Mouse (Mus musculus) T-helper 2 cell (primary cell): ENCODE data around the gene Rtn4rl2.

ENCODE experiments used
- in situ Hi-C: fragments of 300-600 bp; cut with MboI, MseI; formaldehyde crosslinking; loops from one replicate; pipeline ENCODE4 v1.15.1; 2025; ENCODE audit warnings: high pct_unique_total_duplicates

Gene Rtn4rl2

DNA sequence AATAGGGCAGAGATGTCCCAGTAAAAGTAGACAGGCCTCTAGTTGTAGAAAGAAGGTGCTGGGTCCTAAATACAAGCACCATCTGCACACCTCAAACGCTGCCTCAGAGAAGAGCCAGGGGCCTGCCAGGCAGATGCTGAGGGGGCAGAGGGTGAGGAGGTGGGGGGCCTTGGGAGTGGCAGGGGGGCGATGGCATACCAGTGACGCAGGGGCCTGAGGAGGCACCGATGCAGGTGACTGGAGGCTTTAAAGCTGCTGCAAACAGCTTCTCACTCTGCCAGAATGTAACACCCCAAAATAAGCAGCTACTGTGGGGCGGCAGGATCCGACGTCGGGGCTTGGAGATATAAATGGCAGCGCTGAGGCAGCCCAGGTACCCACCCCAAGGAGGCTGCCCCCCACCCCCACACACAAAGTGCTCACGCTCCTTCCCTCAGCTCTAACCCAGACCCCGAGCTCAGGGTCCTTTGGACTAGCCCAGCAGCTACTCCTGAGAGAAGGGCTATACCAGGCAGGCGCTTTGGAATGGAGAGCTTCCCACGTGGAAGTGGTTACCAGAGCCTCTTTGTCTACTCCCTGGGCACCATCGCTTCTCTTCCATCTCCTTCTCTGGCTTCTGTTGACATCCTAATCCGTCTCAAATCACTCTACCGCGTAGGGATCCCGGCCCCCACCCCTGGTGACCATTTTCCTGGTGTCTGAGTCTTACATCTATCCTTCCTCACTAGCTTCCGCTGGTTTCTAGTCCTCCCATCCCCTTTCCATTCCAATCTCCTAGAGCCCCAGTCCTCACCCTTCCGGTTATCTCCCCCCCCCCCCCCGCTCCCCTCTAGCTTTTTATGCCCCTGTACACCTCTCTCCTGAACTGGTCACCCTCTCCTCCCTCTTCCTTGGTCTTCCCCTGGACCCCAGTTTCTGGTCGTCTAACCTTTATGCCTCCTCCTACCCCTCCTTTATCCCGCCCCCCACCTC is 1.1 kb downstream of the Rtn4rl2 start:
- in situ Hi-C loops = loop anchor here (10.0 kb wide), 1 partner anchor 51 kb away; the partner anchor contains the start of gene Slc43a1

DNA sequence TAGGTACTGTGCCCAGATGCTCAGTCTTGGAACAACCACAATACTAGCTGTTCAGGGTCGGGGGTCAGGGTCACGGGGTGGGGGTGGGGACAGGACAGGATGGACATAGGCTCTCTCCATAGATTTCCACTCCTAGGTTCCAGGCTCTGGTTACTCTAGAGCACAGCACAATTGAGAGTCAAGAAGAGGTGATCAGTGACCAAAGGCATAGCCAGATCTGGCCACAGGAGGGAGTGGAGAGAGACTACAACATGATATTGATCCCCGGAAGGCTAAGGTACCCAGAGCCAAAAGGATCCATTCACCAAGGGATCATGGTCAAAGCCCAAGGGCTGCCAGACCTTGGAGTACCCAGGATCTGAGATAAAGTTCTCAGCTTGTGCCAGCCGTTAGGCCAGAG is 1.9 kb downstream of the Rtn4rl2 start:
- in situ Hi-C loops = loop anchor here (10.0 kb wide), 1 partner anchor 50 kb away; the partner anchor contains the start of gene Slc43a1

DNA sequence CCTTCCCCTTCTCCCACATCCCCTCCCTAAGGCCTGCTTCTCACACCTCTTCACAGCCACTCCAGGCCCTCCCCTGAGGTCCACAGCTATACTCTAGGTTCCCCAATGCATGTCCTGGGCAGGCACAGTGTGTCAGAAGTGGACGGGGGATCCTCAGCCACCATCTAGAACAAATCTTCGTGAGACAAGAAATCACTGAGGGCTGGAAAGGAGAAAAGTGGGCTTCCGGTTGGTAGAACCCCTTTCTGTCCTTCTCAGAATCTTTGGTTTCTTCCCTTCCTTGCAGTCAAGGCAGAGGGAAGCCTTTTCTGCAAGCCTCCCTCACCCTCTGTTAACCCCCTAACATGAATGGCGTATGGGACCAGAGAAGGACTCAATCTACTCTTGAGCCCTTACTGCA is 2.6 kb downstream of the Rtn4rl2 start:
- in situ Hi-C loops = loop anchor here (10.0 kb wide), 1 partner anchor 49 kb away; the partner anchor contains the start of gene Slc43a1

DNA sequence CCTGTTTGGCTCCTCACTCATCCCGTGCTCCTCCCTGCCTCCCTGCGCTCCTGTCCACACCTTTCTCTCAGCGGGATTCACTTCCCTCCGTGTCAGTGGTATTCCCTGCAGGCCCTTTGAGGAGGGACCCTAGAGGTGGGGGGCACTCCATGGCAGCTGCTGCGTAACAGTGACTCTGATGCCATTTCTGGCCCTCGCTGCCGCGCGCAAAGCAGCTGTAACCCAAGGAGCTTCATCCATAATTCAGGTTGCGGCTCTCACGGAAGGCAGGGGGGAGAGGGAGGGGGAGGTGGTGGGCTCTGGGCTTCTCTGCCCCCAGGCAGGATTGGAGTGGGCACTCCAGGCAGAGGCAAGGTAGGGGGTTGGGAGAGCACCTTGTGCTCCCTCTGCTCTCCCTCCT is 3.0 kb downstream of the Rtn4rl2 start:
- in situ Hi-C loops = loop anchor here (10.0 kb wide), 1 partner anchor 49 kb away; the partner anchor contains the start of gene Slc43a1

DNA sequence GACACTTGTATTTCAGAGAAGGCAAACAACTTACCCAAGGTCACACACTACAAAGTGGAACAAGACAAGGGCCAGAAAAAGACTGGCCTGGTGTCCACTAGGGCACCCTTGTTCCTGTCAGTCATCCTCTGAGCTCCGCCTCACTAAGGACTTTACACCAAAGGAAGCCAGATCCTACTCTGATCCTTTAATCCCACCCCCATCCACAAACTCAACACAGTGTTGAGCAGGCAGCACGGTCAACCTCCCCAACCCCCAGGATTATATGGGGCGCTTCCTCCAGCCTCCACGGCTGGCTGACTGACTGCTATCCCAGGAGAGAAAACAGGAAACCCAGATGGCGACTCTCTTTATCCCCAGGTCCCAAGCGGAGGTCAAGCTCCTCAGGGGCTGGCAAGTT is 3.4 kb downstream of the Rtn4rl2 start:
- in situ Hi-C loops = loop anchor here (10.0 kb wide), 1 partner anchor 48 kb away; the partner anchor contains the start of gene Slc43a1

DNA sequence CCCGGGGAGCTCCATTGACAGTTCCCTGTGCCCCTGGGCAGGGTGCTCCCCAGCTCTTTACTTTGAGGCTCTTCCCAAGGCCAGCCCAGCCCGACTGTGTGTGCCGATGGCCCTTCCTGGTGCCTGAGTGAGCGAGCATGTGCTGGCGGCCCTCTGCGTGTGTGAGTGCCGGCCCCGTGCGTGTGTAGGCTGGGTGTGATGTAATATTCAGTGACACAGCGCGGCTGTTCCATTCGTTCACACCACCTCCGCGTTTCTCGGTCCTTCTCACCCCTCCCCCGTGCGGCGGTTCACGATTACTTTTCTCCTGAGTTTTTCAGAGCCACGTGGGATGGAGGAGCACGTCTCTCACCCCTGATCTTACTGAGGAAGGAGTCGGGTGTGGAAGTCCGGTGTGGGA is 3.9 kb downstream of the Rtn4rl2 start:
- in situ Hi-C loops = loop anchor here (10.0 kb wide), 1 partner anchor 48 kb away; the partner anchor contains the start of gene Slc43a1

DNA sequence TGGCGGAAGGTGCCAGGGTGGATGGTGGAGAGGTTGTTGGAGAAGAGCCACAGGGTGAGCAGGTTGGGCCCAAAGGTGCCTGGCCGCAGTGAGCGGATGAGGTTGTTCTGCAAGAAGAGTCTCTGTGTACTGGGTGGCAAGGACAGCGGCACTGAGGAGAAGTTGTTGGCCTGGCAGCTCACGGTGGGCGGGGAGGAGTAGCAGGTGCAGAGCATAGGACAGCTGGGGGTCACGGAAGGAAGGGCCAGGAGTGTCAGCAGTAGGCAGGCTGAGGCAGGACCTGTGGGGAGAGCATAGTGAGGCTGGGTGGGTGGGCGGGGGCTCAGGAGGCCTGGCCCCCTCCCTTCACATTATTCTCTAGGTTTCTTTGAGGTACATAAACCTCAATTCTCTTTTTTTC is 5.9 kb downstream of the Rtn4rl2 start:
- in situ Hi-C loops = loop anchor here (10.0 kb wide), 1 partner anchor 46 kb away; the partner anchor contains the start of gene Slc43a1

DNA sequence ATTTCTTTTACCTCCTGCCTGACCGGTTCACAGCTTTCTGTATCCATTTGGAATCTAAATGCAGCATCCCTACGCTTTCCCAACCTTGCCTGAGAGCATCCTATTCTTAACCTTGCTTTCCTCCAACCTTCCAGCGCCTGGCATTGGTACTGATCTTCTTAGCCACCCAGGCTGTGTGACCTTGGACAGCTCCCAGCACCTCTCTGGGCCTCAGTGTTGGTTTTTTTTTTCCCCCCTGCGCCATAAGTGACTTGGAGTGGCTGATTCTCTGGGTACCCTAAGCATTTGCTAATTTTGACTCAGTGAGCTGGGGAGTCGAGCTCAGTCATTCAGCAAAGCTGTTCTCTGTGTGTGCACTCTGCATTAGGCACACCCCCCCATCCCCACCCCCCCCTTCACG is 10.7 kb downstream of the Rtn4rl2 start:
- in situ Hi-C loops = loop anchor here (10.0 kb wide), 1 partner anchor 149 kb away; no protein-coding TSS in a partner anchor

DNA sequence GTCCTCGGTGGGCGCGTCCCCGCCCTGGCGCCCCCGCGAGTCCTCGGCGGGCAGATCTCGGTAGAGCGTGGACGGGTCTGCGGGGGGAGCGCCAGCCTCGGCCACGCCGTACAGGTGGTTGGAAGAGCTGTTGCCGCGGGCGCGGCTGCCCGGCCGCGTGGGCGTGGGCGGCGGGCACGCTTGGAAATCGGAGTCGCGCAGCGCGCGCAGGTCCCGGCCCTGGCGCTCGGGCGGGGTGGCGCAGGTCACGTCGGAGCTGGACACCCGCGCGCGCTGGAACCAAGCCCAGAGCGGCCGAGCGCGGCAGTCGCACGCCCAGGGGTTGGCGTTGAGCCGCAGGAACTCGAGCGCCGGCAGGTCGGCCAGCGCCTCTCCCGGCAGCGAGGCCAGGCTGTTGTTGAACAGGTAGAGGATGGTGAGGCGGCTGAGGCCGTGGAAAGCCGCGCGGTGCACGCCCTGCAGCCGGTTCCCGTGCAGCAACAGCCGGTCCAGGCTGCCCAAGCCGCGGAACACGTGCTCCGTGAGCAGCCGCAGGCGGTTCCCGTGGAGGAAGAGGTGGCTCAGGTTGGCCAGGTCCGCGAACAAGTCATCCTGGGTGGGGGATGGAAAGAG is 14.3 kb downstream of the Rtn4rl2 start:
- in situ Hi-C loops = loop anchor here (10.0 kb wide), 1 partner anchor 153 kb away; no protein-coding TSS in a partner anchor

DNA sequence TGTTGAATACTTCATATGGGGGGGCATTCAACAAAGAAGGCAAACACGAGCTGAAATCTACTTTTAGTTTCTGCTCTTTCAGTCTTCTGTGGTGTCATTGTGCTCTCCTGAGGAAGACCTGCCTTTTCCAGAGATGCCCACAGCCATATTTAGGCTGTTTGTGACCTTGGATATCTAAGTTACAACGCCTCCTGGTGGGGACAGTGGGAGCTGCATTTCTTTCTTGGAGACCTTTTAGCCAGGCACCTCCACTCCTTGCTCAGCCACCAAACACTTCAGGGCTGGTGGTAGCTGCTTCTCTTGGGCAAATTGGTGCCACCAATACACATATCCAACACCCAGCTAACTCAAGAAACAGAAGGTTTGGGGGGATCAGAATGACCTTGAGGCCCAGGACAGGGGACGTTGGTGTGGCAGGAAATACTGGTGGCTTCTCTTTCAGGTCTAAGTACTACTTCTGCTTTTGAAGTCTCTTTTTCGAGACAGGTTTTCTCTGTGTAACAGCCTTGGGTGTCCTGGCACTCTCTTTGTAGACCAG is 15.8 kb downstream of the Rtn4rl2 start:
- in situ Hi-C loops = loop anchor here (10.0 kb wide), 1 partner anchor 154 kb away; no protein-coding TSS in a partner anchor

DNA sequence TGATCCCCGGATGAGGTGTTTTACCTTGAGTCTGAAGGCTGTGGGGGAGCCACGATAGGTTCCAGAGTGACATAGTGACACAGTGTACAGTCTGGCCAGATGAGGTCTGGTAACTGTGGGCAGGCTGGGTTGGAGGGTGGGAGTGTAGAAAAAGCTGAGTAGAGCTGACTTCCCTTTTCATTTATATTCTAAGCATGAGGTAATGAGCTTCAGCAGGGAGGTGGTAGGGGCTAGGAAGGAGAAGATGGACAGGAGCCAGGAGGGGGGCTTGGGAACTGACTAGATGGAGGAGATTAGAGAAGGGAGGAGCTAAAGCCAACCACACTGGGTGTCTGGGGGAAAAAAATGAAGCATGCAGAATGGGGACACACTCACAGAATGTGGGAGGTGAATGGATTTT is 17.5 kb downstream of the Rtn4rl2 start:
- in situ Hi-C loops = no loop called here

DNA sequence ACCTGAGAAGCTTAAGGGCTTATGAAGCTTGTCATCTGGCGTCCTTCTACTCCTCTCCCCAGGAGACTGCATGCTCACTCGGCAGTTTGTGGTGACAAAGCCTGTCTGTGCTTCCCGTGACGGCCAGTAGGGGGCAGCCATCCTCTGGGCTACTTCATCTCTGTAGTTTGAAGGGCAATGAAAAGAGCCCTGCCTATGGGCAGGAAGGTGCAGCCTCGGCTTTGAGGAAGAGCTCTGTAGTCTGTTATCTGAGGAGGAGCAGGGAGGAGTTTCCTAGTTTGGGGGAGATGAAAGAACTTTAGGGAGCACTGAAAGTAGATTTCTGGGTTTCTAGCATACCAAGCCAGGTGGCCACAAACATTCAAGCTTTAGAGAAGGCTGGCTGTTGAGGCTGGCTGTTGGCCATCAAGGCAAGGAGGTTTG is 18.0 kb downstream of the Rtn4rl2 start:
- in situ Hi-C loops = no loop called here

DNA sequence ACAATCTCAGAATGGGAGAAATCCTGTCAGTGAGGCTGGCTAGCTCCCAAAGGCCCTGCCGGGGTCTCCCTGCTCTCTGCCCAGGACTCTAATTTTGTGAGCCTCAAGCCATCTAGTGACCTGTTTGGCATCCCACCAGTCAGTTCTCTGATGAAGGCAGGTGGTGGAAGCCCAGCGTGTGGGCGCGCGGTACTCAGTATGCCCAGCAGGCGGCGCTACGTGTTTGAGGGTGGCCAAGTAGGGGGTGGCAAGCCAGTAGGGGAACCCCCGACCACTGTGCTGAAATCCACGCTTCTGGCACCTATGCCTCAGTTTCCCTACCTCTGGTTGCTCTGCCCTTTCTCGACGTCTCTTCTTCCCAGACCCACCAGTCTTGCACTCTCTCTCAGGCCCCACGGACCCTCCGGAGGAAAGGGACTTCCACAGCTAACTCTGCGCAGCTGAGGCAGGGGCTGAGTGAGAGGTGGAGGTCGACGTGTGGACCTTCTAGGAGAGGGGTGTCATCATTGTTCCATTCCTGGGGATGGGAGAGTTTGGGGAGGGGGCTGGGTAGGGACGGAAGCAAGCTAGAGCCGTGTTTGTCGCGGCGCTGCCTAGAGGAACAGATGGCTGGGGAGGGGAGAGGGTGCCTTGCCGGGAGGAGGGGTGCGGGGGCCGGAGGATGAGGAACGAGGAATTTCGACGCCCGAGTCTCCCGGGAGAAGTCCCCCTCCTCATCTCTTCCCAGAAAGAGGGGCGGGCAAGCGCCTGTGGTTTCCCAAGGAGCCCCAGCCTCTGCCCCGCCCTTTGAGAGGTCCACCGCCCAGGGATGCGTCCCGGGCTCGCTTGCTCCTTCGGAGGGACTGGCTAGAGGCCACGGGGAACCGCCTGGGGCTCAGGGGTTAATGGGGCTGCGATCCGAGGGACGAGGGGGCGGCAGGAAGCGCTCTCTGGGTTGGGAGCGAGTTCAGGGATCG is 20.6 kb downstream of the Rtn4rl2 start:
- in situ Hi-C loops = no loop called here

DNA sequence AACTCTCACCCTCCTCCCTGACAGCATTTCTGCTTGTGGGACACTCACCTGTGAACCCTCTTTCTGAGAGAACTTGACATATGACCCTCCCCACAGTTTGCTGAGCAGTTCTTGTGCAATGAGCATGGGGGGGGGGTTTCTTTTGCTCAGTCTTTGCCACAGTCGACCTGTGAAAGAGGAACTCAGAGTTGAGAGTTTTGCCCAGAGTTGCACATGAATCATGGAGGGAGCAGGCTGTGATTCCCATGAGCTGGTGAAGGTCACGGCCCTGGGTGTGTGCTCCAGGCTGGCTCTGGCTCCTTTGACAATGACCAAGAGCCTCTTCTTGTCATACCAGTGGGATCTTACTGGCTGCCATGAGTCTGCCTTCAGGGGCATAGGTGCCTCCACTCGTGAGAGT is 24.3 kb downstream of the Rtn4rl2 start:
- in situ Hi-C loops = no loop called here

DNA sequence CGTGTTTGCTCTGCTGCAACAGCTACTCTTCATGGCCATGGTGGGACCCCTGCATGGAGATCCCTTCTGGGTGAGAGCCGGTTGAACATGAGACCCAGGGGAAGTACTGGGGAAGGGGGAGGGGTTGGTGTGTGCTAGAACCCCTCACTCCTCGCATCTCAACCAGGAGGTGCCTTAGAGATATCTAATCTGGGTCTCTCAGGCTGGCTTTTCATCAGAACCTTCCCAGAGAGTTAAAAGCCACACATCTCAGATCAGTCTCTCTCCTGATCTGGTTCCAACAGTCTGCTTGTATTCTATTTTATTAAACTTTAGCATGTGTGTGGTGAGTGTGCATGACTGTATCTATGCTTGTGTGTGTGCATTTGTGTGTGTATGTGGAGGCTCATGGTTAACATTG is 25.1 kb downstream of the Rtn4rl2 start:
- in situ Hi-C loops = no loop called here

DNA sequence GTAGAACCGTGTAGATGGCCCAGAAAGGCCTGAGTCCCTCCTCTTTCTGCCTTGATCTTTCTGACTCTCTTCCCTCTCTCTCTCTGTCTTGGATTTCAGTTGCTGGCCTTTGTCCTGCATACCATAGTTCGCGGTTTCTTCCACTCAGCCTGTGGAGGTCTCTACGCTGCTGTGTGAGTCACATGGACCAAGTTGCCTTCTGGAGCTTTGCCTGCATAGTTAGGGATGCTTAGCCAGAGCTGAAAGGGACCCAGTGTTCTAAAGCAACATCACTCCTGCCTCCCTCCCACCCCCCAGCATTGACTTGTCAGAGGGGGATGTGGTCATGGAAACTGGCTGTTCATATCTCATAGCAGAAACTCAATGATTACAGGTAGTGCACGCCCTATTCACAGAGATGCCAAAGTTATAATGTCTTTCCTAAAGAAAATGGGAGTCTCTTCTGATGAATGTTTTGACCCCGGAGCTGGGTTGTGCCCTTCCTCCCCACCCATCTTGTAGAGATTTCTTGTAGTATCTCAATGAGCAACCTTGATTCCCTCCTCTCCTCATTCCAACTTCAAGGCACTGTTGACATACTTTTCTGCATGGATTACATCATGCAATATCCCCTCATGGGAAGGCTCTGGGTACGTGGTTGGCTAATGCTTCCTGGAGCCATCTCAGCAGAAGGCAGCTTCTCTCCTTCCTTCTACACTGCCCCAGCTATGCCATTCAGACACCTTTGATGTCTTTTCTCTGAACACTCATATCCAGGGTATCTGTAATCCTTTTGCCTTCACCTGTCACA is 26.3 kb downstream of the Rtn4rl2 start:
- in situ Hi-C loops = no loop called here

DNA sequence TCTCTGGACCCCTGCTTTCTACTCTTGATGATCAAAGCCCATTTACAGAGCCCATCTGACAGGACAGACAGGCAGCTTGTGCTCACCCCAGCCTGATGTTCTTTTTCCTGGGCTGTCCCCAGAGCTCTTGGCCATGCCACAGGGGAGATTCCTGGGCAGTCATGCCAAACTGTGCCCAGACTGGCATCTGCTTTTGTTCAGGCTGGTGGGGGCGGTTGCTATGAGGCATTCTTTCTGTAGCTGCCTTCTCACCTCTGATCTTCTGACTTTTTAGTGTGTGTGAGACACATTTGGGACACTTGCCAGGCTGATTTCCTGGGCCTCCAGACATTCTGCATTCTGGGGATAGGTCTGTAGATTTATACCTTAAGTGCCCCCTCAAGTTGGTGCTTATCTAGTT is 28.0 kb downstream of the Rtn4rl2 start:
- in situ Hi-C loops = no loop called here

DNA sequence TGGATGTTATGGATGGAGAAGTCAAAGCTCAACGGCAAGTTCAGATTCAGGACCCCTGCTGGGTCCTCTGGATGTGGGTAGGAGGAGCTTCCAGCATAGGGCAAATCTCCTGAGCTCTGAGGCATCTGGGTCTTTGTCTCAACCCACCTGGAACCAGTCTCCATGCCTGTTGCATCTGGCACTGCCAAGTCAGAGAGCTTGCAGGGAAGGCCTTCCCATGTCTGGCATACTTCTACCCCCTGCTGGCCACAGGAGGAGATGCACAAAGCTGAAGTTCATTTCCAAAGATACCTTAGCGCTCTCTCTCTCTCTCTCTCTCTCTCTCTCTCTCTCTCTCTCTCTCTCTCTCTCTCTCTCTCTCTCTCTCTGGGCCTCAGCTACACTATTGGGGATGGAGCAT is 30.8 kb downstream of the Rtn4rl2 start:
- in situ Hi-C loops = no loop called here

DNA sequence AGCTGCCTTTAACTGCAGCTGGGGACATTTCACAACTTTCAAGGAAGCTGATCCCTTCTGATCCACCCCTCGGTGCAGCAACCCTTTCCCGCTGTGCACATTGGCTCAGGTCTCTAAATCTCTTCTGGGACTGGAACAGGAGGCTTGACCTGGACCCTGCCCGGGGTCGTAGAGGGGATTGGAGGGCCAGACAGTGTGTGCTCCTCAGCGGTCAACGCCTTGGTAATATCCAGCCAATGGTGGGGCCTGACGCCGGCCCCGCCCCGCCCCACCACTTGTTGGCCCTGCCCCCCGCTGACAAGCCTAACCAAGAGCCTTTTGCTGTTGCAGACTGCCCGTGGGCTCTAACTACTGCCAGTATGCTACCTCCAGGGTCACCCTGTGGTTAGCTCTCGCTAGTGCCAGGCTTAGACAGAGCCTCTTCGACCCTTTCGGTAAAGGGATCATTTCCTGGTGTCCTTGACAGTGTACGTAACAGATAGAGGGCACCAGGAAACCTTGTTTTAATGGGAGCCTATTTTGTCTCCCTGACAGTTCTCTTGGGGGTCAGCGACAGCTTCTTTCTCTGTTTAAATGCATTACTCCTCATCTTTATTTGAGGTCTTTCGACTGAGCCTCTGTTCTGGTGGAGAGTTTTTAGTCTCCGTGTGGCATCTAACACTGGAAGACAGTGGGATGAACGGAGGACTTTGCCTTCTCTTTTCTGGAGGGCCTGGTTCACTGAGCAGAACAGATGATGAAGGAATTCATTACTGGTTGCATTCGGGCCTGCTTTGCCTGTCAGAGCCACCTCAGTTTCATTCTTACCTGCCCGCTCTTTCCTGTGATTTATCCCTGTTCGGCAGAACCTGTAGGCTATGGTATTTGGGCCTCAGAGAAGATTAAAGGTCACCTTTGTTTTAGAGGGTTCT is 35.1 kb downstream of the Rtn4rl2 start:
- in situ Hi-C loops = no loop called here
